Mouse (Mus musculus) CH12F3 (cell line): ENCODE data around the gene Vwa2.

Source experiments
- in situ Hi-C: fragments of 300-500 bp; cut with MboI; formaldehyde crosslinking; loops from 2 replicates; pipeline ENCODE4 v1.14.3; 2020; ENCODE audit warnings: low sequenced_read_pairs

Vwa2 gene

GRCm38 (mm10) chr19:56907850-56908249 lies 33.8 kb downstream of the Vwa2 start:
- in situ Hi-C loops = loop anchor here (25.0 kb wide), 1 partner anchor 229 kb away; no protein-coding TSS in a partner anchor

- in situ Hi-C loops = loop anchor here (25.0 kb wide), 1 partner anchor 229 kb away; no protein-coding TSS in a partner anchor
Measured at GRCm38 (mm10) chr19:56908472-56909270, 34.6 kb downstream of the Vwa2 start.

GRCm38 (mm10) chr19:56910561-56910960 lies 36.5 kb downstream of the Vwa2 start:
- in situ Hi-C loops = loop anchor here (25.0 kb wide), 1 partner anchor 227 kb away; no protein-coding TSS in a partner anchor

GRCm38 (mm10) chr19:56913761-56914160 lies 39.7 kb downstream of the Vwa2 start:
- in situ Hi-C loops = loop anchor here (25.0 kb wide), 1 partner anchor 224 kb away; no protein-coding TSS in a partner anchor

GRCm38 (mm10) chr19:56914658-56915057 lies 40.6 kb downstream of the Vwa2 start:
- in situ Hi-C loops = loop anchor here (25.0 kb wide), 1 partner anchor 223 kb away; no protein-coding TSS in a partner anchor

GRCm38 (mm10) chr19:56915084-56915483 lies 41.0 kb downstream of the Vwa2 start:
- in situ Hi-C loops = loop anchor here (25.0 kb wide), 1 partner anchor 222 kb away; no protein-coding TSS in a partner anchor

- in situ Hi-C loops = loop anchor here (5.0 to 25.0 kb wide), 2 partner anchors 108 to 218 kb away; no protein-coding TSS in a partner anchor
Measured at GRCm38 (mm10) chr19:56919628-56920027, 45.6 kb downstream of the Vwa2 start.

GRCm38 (mm10) chr19:56920232-56920631 lies 46.2 kb downstream of the Vwa2 start:
- in situ Hi-C loops = loop anchor here (5.0 to 25.0 kb wide), 2 partner anchors 107 to 217 kb away; no protein-coding TSS in a partner anchor

GRCm38 (mm10) chr19:56921744-56922143 lies 47.7 kb downstream of the Vwa2 start:
- in situ Hi-C loops = loop anchor here (5.0 to 25.0 kb wide), 2 partner anchors 106 to 216 kb away; no protein-coding TSS in a partner anchor

- in situ Hi-C loops = no loop called here
Measured at GRCm38 (mm10) chr19:56929392-56929791, 55.3 kb downstream of the Vwa2 start.

- in situ Hi-C loops = no loop called here
Measured at GRCm38 (mm10) chr19:56930029-56930428, 56.0 kb downstream of the Vwa2 start.

- in situ Hi-C loops = no loop called here
Measured at GRCm38 (mm10) chr19:56933800-56934199, 59.8 kb downstream of the Vwa2 start.

- in situ Hi-C loops = no loop called here
Measured at GRCm38 (mm10) chr19:56935111-56935510, 61.1 kb downstream of the Vwa2 start.

GRCm38 (mm10) chr19:56935777-56936176 lies 61.7 kb downstream of the Vwa2 start:
- in situ Hi-C loops = no loop called here

- in situ Hi-C loops = no loop called here
Measured at GRCm38 (mm10) chr19:56936253-56936652, 62.2 kb downstream of the Vwa2 start.

- in situ Hi-C loops = no loop called here
Measured at GRCm38 (mm10) chr19:56937911-56938310, 63.9 kb downstream of the Vwa2 start.

GRCm38 (mm10) chr19:56939826-56940225 lies 65.8 kb downstream of the Vwa2 start:
- in situ Hi-C loops = no loop called here

GRCm38 (mm10) chr19:56940507-56940906 lies 66.5 kb downstream of the Vwa2 start:
- in situ Hi-C loops = no loop called here

- in situ Hi-C loops = no loop called here
Measured at GRCm38 (mm10) chr19:56942216-56942615, 68.2 kb downstream of the Vwa2 start.

GRCm38 (mm10) chr19:56944211-56944610 lies 70.2 kb downstream of the Vwa2 start:
- in situ Hi-C loops = no loop called here

- in situ Hi-C loops = no loop called here
Measured at GRCm38 (mm10) chr19:56944826-56945225, 70.8 kb downstream of the Vwa2 start.

GRCm38 (mm10) chr19:56945621-56946020 lies 71.6 kb downstream of the Vwa2 start:
- in situ Hi-C loops = no loop called here
